Mouse (Mus musculus): ENCODE data around the gene Elp5. TPM values are rescaled to one million over a fixed set of nuclear protein-coding genes. Genes with fewer than 3 reads are reported as not detected.

Elp5 gene
- polyA plus RNA-seq, 1 experiment = 37.8 TPM

DNA sequence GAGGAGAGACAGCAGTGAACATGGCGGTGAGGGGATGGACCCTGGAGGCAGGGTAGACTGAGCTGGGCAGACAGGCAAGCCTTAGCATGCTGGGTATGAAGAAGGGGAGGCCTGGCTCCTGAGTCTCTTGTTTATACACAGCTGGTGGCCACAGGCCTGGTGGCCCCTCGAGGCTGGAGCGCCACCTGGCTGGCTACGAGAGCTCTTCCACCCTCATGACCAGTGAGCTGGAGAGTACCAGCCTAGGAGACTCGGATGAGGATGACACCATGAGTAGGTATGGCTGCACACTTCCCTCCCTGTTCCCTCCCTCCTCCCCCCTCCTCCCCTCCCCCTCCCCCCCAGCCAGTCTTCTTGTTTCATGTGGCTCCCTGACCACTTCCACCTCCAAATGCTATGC lies 23.2 kb upstream of the Elp5 start:
- peaks cover 35% of the 10 kb centered on the region for H3K36me3 ChIP-seq (ENCODE audit: control insufficient read depth, insufficient read depth, low read length)

GRCm38 (mm10) chr11:70002471-70002870 lies 20.2 kb upstream of the Elp5 start:
- 90% methylated on average over 2 of the region's 2 CpGs for WGBS
- TF ChIP-seq POLR2A (IDR thresholded peaks at IDR 0.05; ENCODE audit: low read depth, low read length) (no peak), CTCF (IDR thresholded peaks at IDR 0.05; ENCODE audit: extremely low read depth, insufficient read length, insufficient replicate concordance, low read depth, low read length) (no peak)
- H3K27me3 ChIP-seq (ENCODE audit: control insufficient read depth, insufficient read depth, low read length) = no peaks in the 10 kb centered on the region
- no peak overlapping the region for H3K4me3 ChIP-seq (ENCODE audit: low read depth, low read length)
- H3K27ac ChIP-seq (ENCODE audit: insufficient read depth, low read depth, low read length) = no peak overlapping the region
- H3K4me1 ChIP-seq (ENCODE audit: control insufficient read depth, insufficient read depth, insufficient read length, low read length) = peaks cover 6% of the 10 kb centered on the region; the same call in 1 of the 2 replicates
- peaks cover 34% of the 10 kb centered on the region for H3K36me3 ChIP-seq (ENCODE audit: control insufficient read depth, insufficient read depth, low read length)

More for the DNA sequence above, 23.2 kb upstream of the Elp5 start:
- Histone ChIP-seq H3K27me3 (ENCODE audit: control insufficient read depth, insufficient read depth, low read length) (no peaks in the 10 kb centered on the region), H3K4me3 (ENCODE audit: low read depth, low read length) (no peak overlapping the region), H3K4me1 (ENCODE audit: control insufficient read depth, insufficient read depth, insufficient read length, low read length) (peaks cover 6% of the 10 kb centered on the region; the same call in 1 of the 2 replicates), H3K27ac (ENCODE audit: insufficient read depth, low read depth, low read length) (no peak overlapping the region)
- TF ChIP-seq CTCF (IDR thresholded peaks at IDR 0.05; ENCODE audit: extremely low read depth, insufficient read length, insufficient replicate concordance, low read depth, low read length) (peak; percentile 44; the same call in 1 of the 2 replicates), POLR2A (IDR thresholded peaks at IDR 0.05; ENCODE audit: low read depth, low read length) (no peak)
- WGBS = 46% methylated on average over 5 of the region's 5 CpGs

DNA sequence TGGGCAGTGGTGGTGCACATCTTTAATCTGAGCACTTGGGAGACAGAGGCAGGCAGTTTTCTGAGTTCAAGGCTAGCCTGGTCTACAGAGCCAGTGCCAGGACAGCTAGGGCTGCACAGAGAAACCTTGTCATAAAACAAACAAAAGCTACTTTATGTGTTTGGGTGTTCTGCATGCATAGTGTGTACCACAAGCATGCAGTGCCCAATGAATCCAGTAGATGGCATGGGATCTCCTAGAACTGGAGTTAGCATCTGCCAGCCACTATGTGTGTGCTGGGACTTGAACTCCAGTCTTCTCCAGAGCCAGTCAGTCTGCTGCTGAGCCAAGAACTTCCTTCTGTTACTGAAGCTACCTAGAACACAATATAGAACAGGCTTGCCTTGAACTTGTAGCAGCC lies 19.5 kb upstream of the Elp5 start:
- TF ChIP-seq POLR2A (IDR thresholded peaks at IDR 0.05; ENCODE audit: low read depth, low read length) (no peak), CTCF (IDR thresholded peaks at IDR 0.05; ENCODE audit: extremely low read depth, insufficient read length, insufficient replicate concordance, low read depth, low read length) (0 out of 2 replicates have a peak, but pooled peaks have one; percentile 6)
- Histone ChIP-seq H3K4me1 (ENCODE audit: control insufficient read depth, insufficient read depth, insufficient read length, low read length) (peaks cover 6% of the 10 kb centered on the region; the same call in 1 of the 2 replicates), H3K27ac (ENCODE audit: insufficient read depth, low read depth, low read length) (no peak overlapping the region), H3K27me3 (ENCODE audit: control insufficient read depth, insufficient read depth, low read length) (no peaks in the 10 kb centered on the region), H3K36me3 (ENCODE audit: control insufficient read depth, insufficient read depth, low read length) (peaks cover 29% of the 10 kb centered on the region), H3K4me3 (ENCODE audit: low read depth, low read length) (no peak overlapping the region)

DNA sequence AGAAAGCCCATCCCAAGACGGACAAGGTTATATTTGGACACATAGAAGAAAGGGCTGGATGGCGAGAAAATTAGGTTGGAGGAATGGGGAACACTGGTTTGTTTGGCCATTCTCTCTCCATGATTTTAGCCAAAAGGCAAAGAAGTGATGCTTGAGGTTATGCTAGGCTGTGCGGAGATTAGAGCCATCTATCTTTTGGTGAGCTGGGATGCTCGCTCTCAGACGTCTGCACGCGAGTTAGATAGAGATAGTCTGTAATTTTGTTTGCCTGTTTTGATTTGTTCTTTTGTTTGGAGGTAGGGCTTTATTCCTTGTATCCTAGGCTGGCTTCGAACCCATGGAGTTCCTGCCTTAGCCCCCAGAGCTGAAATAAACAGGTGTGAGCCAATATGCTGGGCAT lies 18.8 kb upstream of the Elp5 start:
- H3K27me3 ChIP-seq (ENCODE audit: control insufficient read depth, insufficient read depth, low read length) = no peaks in the 10 kb centered on the region
- peaks cover 25% of the 10 kb centered on the region for H3K36me3 ChIP-seq (ENCODE audit: control insufficient read depth, insufficient read depth, low read length)
- peaks cover 6% of the 10 kb centered on the region; the same call in 1 of the 2 replicates for H3K4me1 ChIP-seq (ENCODE audit: control insufficient read depth, insufficient read depth, insufficient read length, low read length)
- TF ChIP-seq POLR2A (IDR thresholded peaks at IDR 0.05; ENCODE audit: low read depth, low read length) = no peak
- no peak for TF ChIP-seq CTCF (IDR thresholded peaks at IDR 0.05; ENCODE audit: extremely low read depth, insufficient read length, insufficient replicate concordance, low read depth, low read length)
- 13% methylated on average over 8 of the region's 8 CpGs for WGBS
- H3K4me3 ChIP-seq (ENCODE audit: low read depth, low read length) = peak overlapping the region; percentile 77
- H3K27ac ChIP-seq (ENCODE audit: insufficient read depth, low read depth, low read length) = peak overlapping the region; percentile 72; the same call in 1 of the 2 replicates

GRCm38 (mm10) chr11:70000396-70000898 lies 18.1 kb upstream of the Elp5 start, which contains the start of gene Dvl2:
Gene Dvl2 (plus strand): TSS chr11:70000595.
- Histone ChIP-seq H3K4me1 (ENCODE audit: control insufficient read depth, insufficient read depth, insufficient read length, low read length) (peaks cover 6% of the 10 kb centered on the region; the same call in 1 of the 2 replicates), H3K27me3 (ENCODE audit: control insufficient read depth, insufficient read depth, low read length) (no peaks in the 10 kb centered on the region), H3K4me3 (ENCODE audit: low read depth, low read length) (peak within 1 kb of the TSS; percentile 77), H3K36me3 (ENCODE audit: control insufficient read depth, insufficient read depth, low read length) (peaks cover 21% of the 10 kb centered on the region), H3K27ac (ENCODE audit: insufficient read depth, low read depth, low read length) (peak within 1 kb of the TSS; percentile 72)
- WGBS = 1% methylated on average over 48 of the region's 48 CpGs
- TF ChIP-seq CTCF (IDR thresholded peaks at IDR 0.05; ENCODE audit: extremely low read depth, insufficient read length, insufficient replicate concordance, low read depth, low read length) = no peak
- TF ChIP-seq POLR2A (IDR thresholded peaks at IDR 0.05; ENCODE audit: low read depth, low read length) = peak; percentile 63; the same call in 1 of the 2 replicates

GRCm38 (mm10) chr11:69999666-70000065 lies 17.3 kb upstream of the Elp5 start:
- H3K27ac ChIP-seq (ENCODE audit: insufficient read depth, low read depth, low read length) = no peak overlapping the region
- WGBS = 72% methylated on average over 8 of the region's 8 CpGs
- TF ChIP-seq CTCF (IDR thresholded peaks at IDR 0.05; ENCODE audit: extremely low read depth, insufficient read length, insufficient replicate concordance, low read depth, low read length) (no peak), POLR2A (IDR thresholded peaks at IDR 0.05; ENCODE audit: low read depth, low read length) (no peak)

GRCm38 (mm10) chr11:69998567-69999491 lies 16.5 kb upstream of the Elp5 start:
- TF ChIP-seq CTCF (IDR thresholded peaks at IDR 0.05; ENCODE audit: extremely low read depth, insufficient read length, insufficient replicate concordance, low read depth, low read length) = peak; percentile 11; the same call in 1 of the 2 replicates
- TF ChIP-seq POLR2A (IDR thresholded peaks at IDR 0.05; ENCODE audit: low read depth, low read length) = no peak
- Histone ChIP-seq H3K27me3 (ENCODE audit: control insufficient read depth, insufficient read depth, low read length) (no peaks in the 10 kb centered on the region), H3K4me1 (ENCODE audit: control insufficient read depth, insufficient read depth, insufficient read length, low read length) (peaks cover 6% of the 10 kb centered on the region; the same call in 1 of the 2 replicates), H3K27ac (ENCODE audit: insufficient read depth, low read depth, low read length) (no peak overlapping the region), H3K36me3 (ENCODE audit: control insufficient read depth, insufficient read depth, low read length) (peaks cover 30% of the 10 kb centered on the region), H3K4me3 (ENCODE audit: low read depth, low read length) (no peak overlapping the region)
- WGBS = 92% methylated on average over 27 of the region's 27 CpGs

More at GRCm38 (mm10) chr11:69999666-70000065, 17.3 kb upstream of the Elp5 start:
- Histone ChIP-seq H3K36me3 (ENCODE audit: control insufficient read depth, insufficient read depth, low read length) (peaks cover 23% of the 10 kb centered on the region), H3K4me1 (ENCODE audit: control insufficient read depth, insufficient read depth, insufficient read length, low read length) (peaks cover 6% of the 10 kb centered on the region; the same call in 1 of the 2 replicates), H3K4me3 (ENCODE audit: low read depth, low read length) (no peak overlapping the region), H3K27me3 (ENCODE audit: control insufficient read depth, insufficient read depth, low read length) (no peaks in the 10 kb centered on the region)
